Mouse (Mus musculus) left cerebral cortex, adult 8-10 months (tissue): ENCODE measurements at regions not wholly inside any gene's neighbourhood (a gene's known extent, or its start where the extent isn't known, plus 50 kb on each side); places are given as distances from the start of the nearest gene placed in this dataset.

ENCODE experiments used
- DNase-seq, 2 experiments: peaks; one replicate each; pipeline ENCODE4 v3.0.0; 2022; ENCODE audit warnings: low spot score in 2 of 2

GRCm38 (mm10) chr7:63313096-63313495, 100.7 kb upstream of the Chrna7 start:
- DNase-seq = no peak

DNA sequence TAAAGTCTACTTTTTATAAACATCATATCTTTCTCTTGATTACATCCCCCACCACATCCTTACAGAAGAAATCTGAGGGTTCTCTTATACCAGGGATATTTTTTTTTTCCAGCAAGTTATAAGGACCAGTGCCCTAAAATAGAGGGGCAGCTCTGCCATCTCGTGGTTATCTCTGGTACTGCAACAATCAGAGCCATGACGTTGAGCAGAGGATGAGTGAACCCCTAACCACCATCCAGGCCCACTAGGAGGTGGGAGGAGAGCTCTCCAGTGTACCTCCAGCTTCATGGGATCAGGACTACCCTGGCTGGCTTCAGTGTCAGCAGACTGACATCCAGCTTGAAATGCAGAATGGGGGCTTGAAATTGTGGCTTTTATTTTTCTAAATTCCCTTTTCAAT, 107.2 kb upstream of the Chrna7 start:
- DNase-seq = peak in 1 of 2 experiments; percentile 56

DNA sequence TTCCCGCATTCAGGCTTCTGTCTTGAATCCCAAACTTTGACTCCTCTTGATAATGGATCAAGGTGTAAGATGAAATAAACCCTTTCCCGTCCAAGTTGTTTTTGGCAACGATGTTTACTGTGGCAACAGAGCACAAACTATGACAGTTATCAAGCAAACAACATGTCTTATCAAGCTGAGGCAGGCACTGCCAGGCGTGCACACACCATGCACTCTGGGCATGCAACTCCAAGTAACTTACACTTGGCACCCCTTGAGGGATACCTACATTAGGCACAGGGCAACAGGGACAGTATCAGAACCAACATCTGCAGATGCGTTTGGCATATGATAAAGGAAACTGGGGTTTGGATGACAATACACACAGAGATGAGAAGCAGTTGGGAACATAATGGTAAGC, 108.8 kb upstream of the Chrna7 start:
- DNase-seq = no peak

DNA sequence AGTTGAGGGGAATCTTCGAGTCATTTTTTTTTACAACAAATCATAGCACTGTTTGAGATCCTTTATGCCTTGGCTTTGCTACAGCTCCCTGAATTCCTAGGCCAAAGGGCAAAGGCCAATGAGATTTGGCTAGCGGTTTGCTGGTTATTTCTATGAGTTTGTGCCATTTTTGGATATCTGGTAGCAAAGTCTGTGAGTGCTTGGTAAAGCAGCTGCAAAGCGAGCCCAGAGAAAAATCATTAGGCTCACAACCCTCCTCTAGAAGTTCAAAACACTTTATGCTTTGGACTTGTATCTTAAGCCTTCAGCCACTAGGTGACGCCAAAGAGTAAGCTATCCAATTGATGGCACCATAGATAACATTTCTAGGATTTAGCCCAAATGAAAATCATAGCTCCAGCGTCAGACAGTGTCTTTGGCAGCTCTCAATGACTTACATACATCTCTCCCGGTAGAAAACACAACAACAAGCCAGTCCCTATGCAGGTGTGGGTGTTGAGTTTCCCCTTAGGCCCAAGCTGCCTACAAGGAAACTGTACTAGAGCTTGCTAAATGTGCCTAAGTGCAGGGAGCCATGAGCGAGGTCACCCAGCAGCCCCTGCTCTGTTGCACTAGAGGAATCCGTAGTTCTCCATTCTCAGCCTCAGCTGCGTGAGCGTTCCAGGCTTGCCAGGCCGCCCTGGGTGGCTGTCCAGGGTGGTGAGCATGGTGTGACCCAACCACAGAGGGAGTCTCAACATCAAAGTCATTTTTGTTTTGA, 109.8 kb upstream of the Chrna7 start:
- peak; percentile 45 to 49 for DNase-seq

DNA sequence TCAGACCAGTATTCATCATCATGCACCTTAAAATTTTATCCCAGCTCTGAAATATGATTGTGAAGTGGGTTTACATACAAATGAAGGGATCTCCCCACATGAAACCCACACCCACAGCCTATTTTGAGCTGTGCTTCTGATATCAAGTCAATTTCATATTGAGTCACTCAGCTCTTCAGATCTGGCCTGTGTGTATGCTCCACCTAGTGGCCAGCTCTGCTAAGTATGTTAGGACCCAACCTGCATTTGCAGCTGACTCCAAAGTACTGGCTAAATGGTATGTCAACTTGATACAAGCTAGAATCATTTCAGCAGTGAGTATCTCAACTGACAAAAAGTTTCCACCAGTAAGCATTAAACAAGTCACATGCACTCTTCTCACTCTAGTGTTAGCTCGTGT, 109.4 kb upstream of the Otud7a start:
- peak in 1 of 2 experiments; percentile 28 for DNase-seq

DNA sequence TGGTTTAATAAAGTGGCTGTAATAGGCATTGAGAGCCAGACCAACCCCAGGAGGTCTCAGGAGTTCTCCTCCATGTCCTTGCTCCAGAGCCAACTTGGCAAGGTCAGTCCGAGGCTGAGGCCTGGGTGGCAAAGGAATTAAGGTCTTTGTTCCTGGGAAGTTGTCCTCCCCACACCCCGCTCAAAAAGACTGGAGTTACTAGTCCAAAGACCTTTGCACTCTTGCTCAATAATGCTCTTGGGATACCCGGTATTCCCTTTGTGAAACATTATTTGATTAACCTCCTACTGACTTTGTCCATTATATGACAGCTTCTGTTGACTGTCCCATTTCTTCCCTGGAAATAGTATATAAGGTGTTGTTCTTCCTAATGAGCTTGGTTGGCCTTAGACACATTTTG, 108.5 kb upstream of the Otud7a start:
- DNase-seq = no peak

DNA sequence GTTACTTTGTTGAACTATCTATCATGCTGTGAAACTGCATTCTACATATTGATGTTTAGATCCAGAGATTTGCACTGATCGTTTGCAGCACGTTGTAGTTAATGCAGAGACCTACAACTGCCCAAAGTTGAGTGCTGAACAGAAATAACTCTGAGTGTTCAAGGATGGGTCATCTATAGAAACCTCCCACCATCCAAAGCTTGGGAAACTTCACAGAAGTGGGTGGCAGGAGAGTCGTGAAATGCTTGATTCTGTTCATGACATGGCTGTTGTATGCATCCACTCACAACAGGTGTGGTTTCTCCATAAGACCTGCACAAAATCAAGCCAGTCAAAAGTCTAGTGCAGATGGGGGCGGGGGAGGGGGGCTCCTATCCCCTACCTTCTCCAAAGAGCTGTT, 102.8 kb upstream of the Otud7a start:
- DNase-seq = no peak

DNA sequence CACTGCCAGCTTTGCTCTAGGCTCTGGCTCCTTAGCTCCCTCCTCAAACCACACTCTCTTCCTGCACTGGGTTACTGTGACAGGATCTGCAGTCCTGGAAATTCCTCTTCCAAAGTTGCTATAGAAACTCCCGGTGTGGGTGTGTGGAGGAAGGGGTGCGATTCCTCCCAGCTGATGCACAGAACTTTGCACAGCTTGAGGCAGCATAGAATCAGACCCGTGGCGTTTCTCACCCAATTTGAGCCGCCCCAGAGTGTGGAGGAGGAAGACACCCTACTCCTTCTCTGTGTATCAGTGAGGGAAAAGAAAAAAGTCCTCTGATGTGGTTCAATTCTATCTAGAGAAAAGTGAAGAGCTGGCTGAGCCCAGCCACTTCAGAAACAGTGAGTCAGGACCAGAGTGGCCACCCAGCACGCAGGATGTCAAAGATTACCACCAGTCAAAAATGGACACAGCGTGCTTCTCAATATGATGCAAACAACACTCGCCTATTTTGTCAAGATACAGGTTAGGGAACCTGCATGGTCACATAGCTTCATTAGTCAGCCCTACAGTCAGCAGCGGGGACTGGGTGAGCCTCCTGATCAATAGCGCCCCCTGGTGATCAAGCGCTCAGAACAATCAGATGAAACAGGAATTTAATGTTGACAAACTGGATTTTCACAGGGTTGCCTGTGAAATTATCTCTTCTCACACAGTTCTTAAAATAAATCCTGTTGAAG, 98.7 kb upstream of the Otud7a start:
- peak; percentile 59 to 92 for DNase-seq

- DNase-seq = peak in 1 of 2 experiments; percentile 63
Observed at GRCm38 (mm10) chr7:63346393-63346730, 98.2 kb upstream of the Otud7a start.
